8 mouse cellular contexts compared by ENCODE assay signal in the genomic region with DNA sequence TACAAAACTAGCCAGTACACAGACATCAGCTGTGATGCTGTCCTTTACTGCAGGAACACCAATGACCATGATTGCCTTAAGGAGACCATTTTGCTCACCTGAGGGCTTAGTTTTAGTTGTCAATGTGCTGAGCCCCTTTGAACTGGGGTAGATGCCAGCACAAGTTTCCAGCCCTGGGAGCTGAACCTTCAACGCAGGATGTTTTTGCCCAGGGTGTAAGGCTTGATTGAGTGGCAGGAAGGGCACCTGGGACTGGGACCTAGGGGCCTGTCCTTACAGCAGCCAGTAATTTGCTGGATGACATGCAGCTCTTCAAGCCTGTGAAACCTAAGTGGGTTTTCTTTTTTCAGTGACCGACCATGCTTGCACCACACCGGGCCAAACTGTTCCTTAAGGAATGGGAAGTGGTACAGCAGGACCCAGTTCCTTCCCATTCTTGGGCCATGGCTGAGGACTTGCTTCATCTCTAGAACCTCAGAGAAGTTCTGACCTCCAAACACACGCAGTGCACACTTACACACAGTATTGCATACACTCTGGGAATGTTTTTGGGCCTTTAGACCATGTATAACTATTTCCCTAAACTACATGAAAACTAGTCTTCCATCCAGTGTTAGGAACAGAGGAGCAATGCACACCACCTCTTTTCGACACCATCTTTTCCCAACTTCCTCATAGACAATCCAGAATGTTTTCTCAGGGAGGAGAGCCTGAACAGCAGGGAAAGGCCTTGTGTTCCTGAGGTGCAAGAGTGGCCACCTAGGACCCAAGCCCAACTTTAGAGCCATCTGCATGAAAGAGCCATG. TPM values are rescaled to one million over a fixed set of nuclear protein-coding genes. Genes with fewer than 3 reads are reported as not detected.
DNase-seq lines count a peak whose midpoint lies in the region; ATAC-seq and TF ChIP-seq lines count a peak whose summit lies in the region.

No protein-coding gene starts in this region.

- no peak for TF ChIP-seq CTCF in intestine, postnatal 0 days (IDR thresholded peaks at IDR 0.05; ENCODE audit: low read depth)

- no peak overlapping the region for H3K4me3 ChIP-seq in forebrain, embryonic 12.5 days (replicated peaks)
- H3K4me3 ChIP-seq in intestine, postnatal 0 days (ENCODE audit: low read depth, low read length), result no peak overlapping the region

- H3K4me2 ChIP-seq in forebrain, embryonic 12.5 days, result peak overlapping the region; percentile 95
- H3K4me2 ChIP-seq in intestine, postnatal 0 days (replicated peaks; ENCODE audit: low read depth), result no peak overlapping the region; the same call in 1 of the 2 replicates

- WGBS in forebrain, embryonic 12.5 days, result 35% methylated on average over 5 of the region's 5 CpGs
- 29% methylated on average over 5 of the region's 5 CpGs for WGBS in intestine, postnatal 0 days

- ATAC-seq in frontal cortex, adult (ENCODE audit: low TSS enrichment), result peak; percentile 13; the same call in 1 of the 2 replicates
- ATAC-seq in forebrain, embryonic 12.5 days (ENCODE audit: low FRiP score), result peak; percentile 44; the same call in 1 of the 2 replicates
- peak; percentile 10 for ATAC-seq in intestine, postnatal 0 days

- DNase-seq in frontal cortex, postnatal 25 days (ENCODE audit: low spot score in 2 of 2), result no peak
- DNase-seq in adipocyte (ENCODE audit: low spot score), result peak; percentile 95
- DNase-seq in lung, postnatal 14 days, result peak; percentile 41
- peak; percentile 49 for DNase-seq in testis, postnatal 10 days (ENCODE audit: low spot score)
- no peak for DNase-seq in left cerebral cortex, adult 11 months (ENCODE audit: low spot score)

- no peaks in the 10 kb centered on the region for H3K9me3 ChIP-seq in forebrain, embryonic 12.5 days
- H3K9me3 ChIP-seq in intestine, postnatal 0 days (ENCODE audit: control insufficient read depth), result no peaks in the 10 kb centered on the region

- 0 out of 2 replicates have a peak overlapping the region, but pooled peaks have one; percentile 7 for H3K9ac ChIP-seq in forebrain, embryonic 12.5 days
- H3K9ac ChIP-seq in intestine, postnatal 0 days (ENCODE audit: low read depth, low read length), result 0 out of 2 replicates have a peak overlapping the region, but pooled peaks have one; percentile 11

- peak overlapping the region; percentile 66 for H3K27ac ChIP-seq in forebrain, embryonic 12.5 days
- peak overlapping the region; percentile 54 for H3K27ac ChIP-seq in intestine, postnatal 0 days (ENCODE audit: low read depth, low read length)

- peaks cover 42% of the 10 kb centered on the region for H3K36me3 ChIP-seq in forebrain, embryonic 12.5 days (replicated peaks)
- peaks cover 40% of the 10 kb centered on the region for H3K36me3 ChIP-seq in intestine, postnatal 0 days (ENCODE audit: control insufficient read depth, insufficient read depth)

- H3K27me3 ChIP-seq in forebrain, embryonic 12.5 days, result no peaks in the 10 kb centered on the region
- H3K27me3 ChIP-seq in intestine, postnatal 0 days (replicated peaks; ENCODE audit: control insufficient read depth, insufficient read depth, low read length), result no peaks in the 10 kb centered on the region

- H3K4me1 ChIP-seq in forebrain, embryonic 12.5 days, result peaks cover 40% of the 10 kb centered on the region
- H3K4me1 ChIP-seq in intestine, postnatal 0 days (replicated peaks; ENCODE audit: control insufficient read depth, insufficient read depth, low read length), result 0 out of 2 replicates have a peak, but pooled peaks cover 2% of the 10 kb centered on the region

RNA-seq across cellular contexts. Expression of a gene that starts 23.8 kb away (rescaled TPM):
- polyA plus RNA-seq in forebrain, embryonic 12.5 days (2016; fragmentation: Nextera tagmentation; extraction: Ambion mirVana), result 63.4 and 65.3 TPM in 2 replicates
- polyA plus RNA-seq in intestine, postnatal 0 days (2015; fragmentation: Nextera tagmentation; extraction: Ambion mirVana), result 43.8 and 48.8 TPM in 2 replicates

RNA-seq across cellular contexts. Expression of a gene that starts 54.3 kb away (rescaled TPM):
- 10.0 and 12.0 TPM in 2 replicates for polyA plus RNA-seq in forebrain, embryonic 12.5 days (2016; fragmentation: Nextera tagmentation; extraction: Ambion mirVana)
- polyA plus RNA-seq in intestine, postnatal 0 days (2015; fragmentation: Nextera tagmentation; extraction: Ambion mirVana), result 11.9 and 15.6 TPM in 2 replicates

Comparison
In these comparisons a context has a peak if more than half of its experiments do, and no peak if none do; other contexts are left out.
1. DNase-seq: peak in adipocyte (single experiment), lung, postnatal 14 days (single experiment) and testis, postnatal 10 days (single experiment); none in frontal cortex, postnatal 25 days (0 of 2) and left cerebral cortex, adult 11 months (single experiment).
2. Peak in every context shown above with its lines, with median percentiles within 50 percentile points of each other: ATAC-seq.